In the genomic region with DNA sequence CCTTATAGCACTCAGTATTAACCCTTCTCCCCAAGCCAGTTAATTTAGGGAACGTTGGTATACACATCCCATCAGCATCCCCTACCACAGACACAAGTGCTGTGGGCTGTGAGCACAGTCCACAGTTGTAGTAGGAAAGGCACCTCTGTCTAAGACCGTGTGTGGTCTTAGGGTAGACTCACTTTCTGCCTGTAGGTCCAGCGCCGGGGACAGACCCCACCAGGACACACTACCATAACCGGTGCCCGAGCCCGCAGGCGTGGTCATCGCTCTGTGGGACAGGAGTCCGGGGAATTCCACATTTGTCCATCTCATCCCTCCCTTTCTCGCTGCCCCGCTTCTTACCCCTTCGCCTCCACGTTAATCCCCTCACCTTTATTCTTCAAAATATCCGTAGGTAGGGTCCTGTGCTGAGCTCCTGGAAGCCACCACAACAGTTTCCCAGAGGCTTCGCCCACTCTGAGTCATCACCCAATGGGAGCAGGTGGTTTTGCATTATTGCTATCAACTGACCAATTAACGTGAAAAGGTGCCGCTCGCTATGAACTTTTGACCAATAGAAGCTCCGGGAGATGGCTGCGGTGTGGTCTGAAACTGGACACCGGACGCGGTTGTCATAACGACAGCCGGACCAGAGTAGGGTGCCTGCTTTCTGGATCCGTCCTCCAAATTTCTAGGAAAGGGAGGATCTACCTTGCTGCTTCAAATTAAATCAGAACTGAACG, we compare ENCODE assay signal across 8 mouse cellular contexts. TPM values are rescaled to one million over a fixed set of nuclear protein-coding genes. Genes with fewer than 3 reads are reported as not detected.
DNase-seq lines count a peak whose midpoint lies in the region; ATAC-seq lines count a peak whose summit lies in the region.

A gene (minus strand): TSS at position 449 of the 725 bp plus-strand sequence.

- H3K27me3 ChIP-seq in embryonic facial prominence, embryonic 12.5 days = peaks cover 7% of the 10 kb centered on the region; the same call in 1 of the 2 replicates
- peaks cover 14% of the 10 kb centered on the region for H3K27me3 ChIP-seq in heart, embryonic 15.5 days

- H3K4me2 ChIP-seq in embryonic facial prominence, embryonic 12.5 days (replicated peaks) = peak within 1 kb of the TSS; percentile 53
- peak within 1 kb of the TSS; percentile 83 for H3K4me2 ChIP-seq in heart, embryonic 15.5 days

- peak; percentile 90 for ATAC-seq in embryonic facial prominence, embryonic 12.5 days (ENCODE audit: insufficient number of reproducible peaks, insufficient read depth, low FRiP score, low TSS enrichment)
- peak; percentile 93 for ATAC-seq in heart, embryonic 15.5 days (replicated peaks; ENCODE audit: insufficient number of reproducible peaks, insufficient read depth, low FRiP score, low read depth)

- no peak within 1 kb of the TSS for H3K27ac ChIP-seq in embryonic facial prominence, embryonic 12.5 days
- no peak within 1 kb of the TSS for H3K27ac ChIP-seq in heart, embryonic 15.5 days

- H3K4me3 ChIP-seq in embryonic facial prominence, embryonic 12.5 days = peak within 1 kb of the TSS; percentile 32
- H3K4me3 ChIP-seq in heart, embryonic 15.5 days = peak within 1 kb of the TSS; percentile 48

- H3K9me3 ChIP-seq in embryonic facial prominence, embryonic 12.5 days = no peaks in the 10 kb centered on the region
- H3K9me3 ChIP-seq in heart, embryonic 15.5 days (replicated peaks) = no peaks in the 10 kb centered on the region

- 0 out of 2 replicates have a peak within 1 kb of the TSS, but pooled peaks have one; percentile 6 for H3K9ac ChIP-seq in embryonic facial prominence, embryonic 12.5 days
- peak within 1 kb of the TSS; percentile 15; the same call in 1 of the 2 replicates for H3K9ac ChIP-seq in heart, embryonic 15.5 days

- peaks cover 9% of the 10 kb centered on the region; the same call in 1 of the 2 replicates for H3K4me1 ChIP-seq in embryonic facial prominence, embryonic 12.5 days
- peaks cover 10% of the 10 kb centered on the region; the same call in 1 of the 2 replicates for H3K4me1 ChIP-seq in heart, embryonic 15.5 days (replicated peaks)

- peak; percentile 82 to 89 for DNase-seq in adrenal gland, adult (ENCODE audit: inconsistent age in 2 of 2, low spot score in 1 of 2)
- peak; percentile 87 for DNase-seq in kidney, postnatal 10 days
- peak; percentile 86 for DNase-seq in lung, postnatal 36 days
- DNase-seq in skeletal muscle tissue, adult 2 months (ENCODE audit: low read depth, low spot score) = peak; percentile 68
- DNase-seq in left cerebral cortex, postnatal 36 days (ENCODE audit: low spot score in 2 of 2) = no peak
- DNase-seq in layer of hippocampus, postnatal 25 days (ENCODE audit: extremely low spot score in 1 of 2, low spot score in 1 of 2) = no peak

- intact Hi-C loops in left cerebral cortex, postnatal 36 days (cut with DNase I) = no loop called here

- 3% methylated on average over 28 of the region's 28 CpGs for WGBS in embryonic facial prominence, embryonic 12.5 days
- 4% methylated on average over 28 of the region's 28 CpGs for WGBS in heart, embryonic 15.5 days

- no peaks in the 10 kb centered on the region for H3K36me3 ChIP-seq in embryonic facial prominence, embryonic 12.5 days
- no peaks in the 10 kb centered on the region for H3K36me3 ChIP-seq in heart, embryonic 15.5 days

RNA-seq across cellular contexts. Expression of the gene that starts here (rescaled TPM):
- 2.2 and 2.9 TPM in 2 replicates for polyA plus RNA-seq in embryonic facial prominence, embryonic 12.5 days (2016; fragmentation: Nextera tagmentation; extraction: Ambion mirVana)
- polyA plus RNA-seq in heart, embryonic 15.5 days (2015; fragmentation: Nextera tagmentation; extraction: Ambion mirVana) = 0.96 and 1.2 TPM in 2 replicates
- under 1 TPM; 0.27 to 0.34 TPM for total RNA-seq in left cerebral cortex, postnatal 36 days (2021)
- total RNA-seq in layer of hippocampus, postnatal 25 days (2021) = under 1 TPM; 0.34 to 0.38 TPM

Comparison
In these comparisons a context has a peak if more than half of its experiments do, and no peak if none do; other contexts are left out.
1. DNase-seq: peak in adrenal gland, adult (2 of 2), kidney, postnatal 10 days (single experiment), lung, postnatal 36 days (single experiment) and skeletal muscle tissue, adult 2 months (single experiment); none in left cerebral cortex, postnatal 36 days (0 of 2) and layer of hippocampus, postnatal 25 days (0 of 2).